ENCODE assay signal across 8 mouse cellular contexts in the genomic region with DNA sequence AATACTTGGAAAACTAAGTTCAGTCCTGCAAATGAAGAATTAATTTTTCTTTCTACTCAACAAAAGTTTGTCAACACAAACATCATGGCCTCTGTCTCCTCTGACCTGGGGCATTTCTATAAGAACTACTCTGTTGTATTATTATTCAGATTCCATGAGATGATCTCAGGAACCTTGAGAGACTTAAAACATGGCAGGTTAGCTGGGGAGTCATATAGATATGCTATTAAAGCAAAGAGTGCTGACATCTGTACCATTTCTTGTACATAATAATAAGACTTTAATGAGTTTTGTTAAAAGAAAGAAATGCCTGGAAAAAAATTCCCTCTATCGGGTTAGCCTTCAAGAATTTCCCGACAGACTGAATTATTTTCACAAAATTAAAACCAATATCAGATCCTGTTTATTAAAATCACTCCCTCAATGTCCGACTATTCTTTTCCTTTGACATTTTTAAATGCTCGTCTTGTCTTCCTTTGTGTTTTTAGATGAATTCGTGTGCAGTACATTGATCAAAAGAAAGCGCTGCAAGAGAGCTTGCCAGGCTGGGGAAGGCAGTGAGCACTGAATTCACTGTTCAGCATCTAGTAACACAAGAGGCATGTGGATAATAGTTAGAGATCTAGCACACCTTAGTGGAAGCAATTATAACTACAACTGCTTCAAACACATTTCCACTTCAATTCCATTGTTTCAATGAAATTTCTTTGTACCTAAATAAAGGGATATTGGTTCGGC.
A peak's percentile ranks its signal among the peaks of the same experiment; 100 is the strongest.
DNase-seq lines count a peak whose midpoint lies in the region; TF ChIP-seq lines count a peak whose summit lies in the region.

No protein-coding gene starts in this region.

- peak overlapping the region; percentile 20; the same call in 1 of the 2 replicates for H3K27ac ChIP-seq in gastrocnemius, adult 2 months

- peak; percentile 3 to 5 for DNase-seq in kidney, adult 8-10 months
- no peak for DNase-seq in kidney, adult 18-20 months
- peak; percentile 37 to 61 for DNase-seq in cerebellum, postnatal 25 days
- DNase-seq in gastrocnemius, adult 2 months = peak; percentile 47
- peak; percentile 23 for DNase-seq in kidney, postnatal 14 days
- DNase-seq in lung, postnatal 36 days = peak; percentile 36
- DNase-seq in skeletal muscle tissue, adult 2 months (ENCODE audit: low read depth, low spot score) = peak; percentile 43
- no peak for DNase-seq in c-Kit-positive CD71-positive TER-119-positive erythroid progenitor cells, embryonic 14.5 days (ENCODE audit: low spot score)

- peak; percentile 60 for TF ChIP-seq CTCF in gastrocnemius, adult 2 months (IDR thresholded peaks at IDR 0.05)

- intact Hi-C loops in gastrocnemius, adult 2 months (cut with DNase I) = loop anchor here (10.0 kb wide), 2 partner anchors 712 to 1022 kb away; no protein-coding TSS in a partner anchor

- peak overlapping the region; percentile 20 for H3K4me3 ChIP-seq in gastrocnemius, adult 2 months

Comparison
In these comparisons a context has a peak if more than half of its experiments do, and no peak if none do; other contexts are left out.
1. DNase-seq: peak in kidney, adult 8-10 months (2 of 2), cerebellum, postnatal 25 days (2 of 2), gastrocnemius, adult 2 months (single experiment), kidney, postnatal 14 days (single experiment), lung, postnatal 36 days (single experiment) and skeletal muscle tissue, adult 2 months (single experiment); none in kidney, adult 18-20 months (single experiment) and c-Kit-positive CD71-positive TER-119-positive erythroid progenitor cells, embryonic 14.5 days (single experiment).